Comparison of ENCODE assay signal across 9 mouse cellular contexts in the genomic region with DNA sequence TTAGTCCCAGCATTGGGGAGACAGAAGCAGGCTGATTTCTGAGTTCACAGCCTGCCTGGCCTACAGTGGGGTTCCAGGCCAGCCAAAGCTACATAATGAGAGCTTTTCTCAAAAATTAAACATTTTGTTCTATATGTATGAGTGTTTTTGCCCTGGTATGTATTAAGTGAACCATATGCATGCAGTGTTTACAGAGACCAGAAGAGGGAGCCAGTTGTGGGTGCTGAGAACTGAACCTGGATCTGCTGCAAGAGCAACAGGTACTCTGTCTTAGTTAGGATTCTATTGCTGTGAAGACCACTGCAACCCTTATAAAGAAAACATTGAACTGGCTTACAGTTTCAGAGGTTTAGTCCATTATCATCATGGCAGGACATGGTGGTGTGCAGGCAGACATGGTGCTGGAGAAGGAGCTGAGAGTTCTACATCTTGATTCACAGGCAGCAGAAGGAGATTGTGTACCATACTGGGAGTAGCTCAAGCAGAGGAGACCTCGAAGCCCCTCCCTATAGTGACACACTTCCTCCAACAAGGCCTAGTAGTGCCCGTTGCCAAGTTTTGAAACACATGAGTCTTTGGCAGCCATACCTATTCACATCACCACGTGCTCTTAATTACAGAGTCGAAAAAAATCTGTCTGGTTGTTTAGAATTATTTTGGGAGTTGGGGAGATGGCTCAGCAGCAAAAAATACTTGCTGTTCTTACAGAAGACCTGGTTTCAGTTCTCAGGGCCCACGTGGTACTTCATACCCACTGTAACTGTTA. TPM values are rescaled to one million over a fixed set of nuclear protein-coding genes. Genes with fewer than 3 reads are reported as not detected.
A peak's percentile ranks its signal among the peaks of the same experiment; 100 is the strongest.
DNase-seq lines count a peak whose midpoint lies in the region; ATAC-seq and TF ChIP-seq lines count a peak whose summit lies in the region.
"Had no signal": no experiment of that assay in that cellular context is flagged by ENCODE, and none has a peak within 500 bp of the region (broad histone marks: within the 10 kb centered on the region; RNA-seq: fewer than 3 reads in every experiment).

No protein-coding gene starts in this region.

- TF ChIP-seq CTCF in liver, embryonic 14.5 days (IDR thresholded peaks at IDR 0.05; ENCODE audit: low read depth): peak; percentile 62

- H3K4me1 ChIP-seq in liver, embryonic 14.5 days (replicated peaks; ENCODE audit: control insufficient read depth in 2 of 2, insufficient read depth in 2 of 2, low read length in 1 of 2): no peaks in the 10 kb centered on the region
- H3K4me1 ChIP-seq in forebrain, embryonic 12.5 days: no peaks in the 10 kb centered on the region

- peaks cover 17% of the 10 kb centered on the region for H3K27me3 ChIP-seq in liver, embryonic 14.5 days (ENCODE audit: control insufficient read depth, insufficient read depth, low read length)
- peaks cover 23% of the 10 kb centered on the region for H3K27me3 ChIP-seq in forebrain, embryonic 12.5 days

- no peak overlapping the region for H3K27ac ChIP-seq in liver, embryonic 14.5 days
- H3K27ac ChIP-seq in forebrain, embryonic 12.5 days: no peak overlapping the region
- H3K27ac ChIP-seq: hindbrain, embryonic 15.5 days had no signal

- intact Hi-C loops in left cerebral cortex, postnatal 25 days (cut with DNase I): no loop called here

- H3K4me3 ChIP-seq in liver, embryonic 14.5 days (ENCODE audit: insufficient read depth in 1 of 2, low read depth in 2 of 2, low read length in 2 of 2): no peak overlapping the region
- no peak overlapping the region for H3K4me3 ChIP-seq in forebrain, embryonic 12.5 days (replicated peaks)
- H3K4me3 ChIP-seq: hindbrain, embryonic 15.5 days had no signal

- ATAC-seq in liver, embryonic 14.5 days (ENCODE audit: insufficient read depth): no peak
- no peak for ATAC-seq in forebrain, embryonic 12.5 days (ENCODE audit: low FRiP score)

- peak; percentile 21 to 44 for DNase-seq in cerebellum, postnatal 10 days
- DNase-seq in cerebellum, adult 11-12 months: no peak
- DNase-seq in left cerebral cortex, postnatal 25 days (ENCODE audit: low spot score in 2 of 2): peak; percentile 12 to 43
- DNase-seq in left cerebral cortex, adult 9 months (ENCODE audit: low spot score in 2 of 2): no peak
- peak; percentile 70 for DNase-seq in R1 (ENCODE audit: low read depth, low spot score)
- peak; percentile 11 to 19 (median 15) for DNase-seq in liver, embryonic 14.5 days (ENCODE audit: low read depth in 3 of 3, low spot score in 3 of 3)
- no peak for DNase-seq in ovary, postnatal 14 days (ENCODE audit: low spot score)

- no peak overlapping the region for H3K4me2 ChIP-seq in liver, embryonic 14.5 days (ENCODE audit: low read depth)
- H3K4me2 ChIP-seq in forebrain, embryonic 12.5 days: no peak overlapping the region
- H3K4me2 ChIP-seq: hindbrain, embryonic 15.5 days had no signal

- no peak overlapping the region for H3K9ac ChIP-seq in liver, embryonic 14.5 days (replicated peaks)
- no peak overlapping the region for H3K9ac ChIP-seq in forebrain, embryonic 12.5 days
- H3K9ac ChIP-seq: hindbrain, embryonic 15.5 days had no signal

- WGBS in liver, embryonic 14.5 days (ENCODE audit: insufficient replicate concordance): 56% methylated on average over 5 of the region's 5 CpGs
- WGBS in forebrain, embryonic 12.5 days: 72% methylated on average over 5 of the region's 5 CpGs

- H3K9me3 ChIP-seq in liver, embryonic 14.5 days (ENCODE audit: control insufficient read depth, low read length): no peaks in the 10 kb centered on the region
- H3K9me3 ChIP-seq in forebrain, embryonic 12.5 days: no peaks in the 10 kb centered on the region
- H3K9me3 ChIP-seq: hindbrain, embryonic 15.5 days had no signal

- TF ChIP-seq EP300 in liver, embryonic 14.5 days (IDR thresholded peaks at IDR 0.05; ENCODE audit: low read depth): no peak

- H3K36me3 ChIP-seq in liver, embryonic 14.5 days (replicated peaks; ENCODE audit: control insufficient read depth, insufficient read depth, low read depth): no peaks in the 10 kb centered on the region
- H3K36me3 ChIP-seq in forebrain, embryonic 12.5 days (replicated peaks): no peaks in the 10 kb centered on the region; the same call in 1 of the 2 replicates
- H3K36me3 ChIP-seq: hindbrain, embryonic 15.5 days had no signal

RNA-seq across cellular contexts. Expression of gene Eif3c, which starts 28.2 kb away (rescaled TPM):
- total RNA-seq in left cerebral cortex, postnatal 25 days (2021): 100 to 1,000 TPM; 176 to 188 TPM
- 45.7 and 58.0 TPM in 2 replicates for polyA plus RNA-seq in liver, embryonic 14.5 days (2012; rRNA removed)
- polyA plus RNA-seq in liver, embryonic 14.5 days (2014; fragmentation: Nextera tagmentation; extraction: Ambion mirVana): 94.4 and 96.2 TPM in 2 replicates
- polyA plus RNA-seq in forebrain, embryonic 12.5 days (2016; fragmentation: Nextera tagmentation; extraction: Ambion mirVana): 213 and 225 TPM in 2 replicates

RNA-seq across cellular contexts. Expression of gene Atxn2l, which starts 34.8 kb away (rescaled TPM):
- 100 to 1,000 TPM; 114 TPM for total RNA-seq in left cerebral cortex, postnatal 25 days (2021)
- polyA plus RNA-seq in liver, embryonic 14.5 days (2012; rRNA removed): 41.3 and 42.9 TPM in 2 replicates
- 17.3 and 24.3 TPM in 2 replicates for polyA plus RNA-seq in liver, embryonic 14.5 days (2014; fragmentation: Nextera tagmentation; extraction: Ambion mirVana)
- 76.6 and 92.6 TPM in 2 replicates for polyA plus RNA-seq in forebrain, embryonic 12.5 days (2016; fragmentation: Nextera tagmentation; extraction: Ambion mirVana)

RNA-seq across cellular contexts. Expression of gene Apobr, which starts 46.7 kb away (rescaled TPM):
- total RNA-seq in left cerebral cortex, postnatal 25 days (2021): under 1 TPM; 0.39 to 0.53 TPM
- 1.2 and 1.6 TPM in 2 replicates for polyA plus RNA-seq in liver, embryonic 14.5 days (2012; rRNA removed)
- polyA plus RNA-seq in liver, embryonic 14.5 days (2014; fragmentation: Nextera tagmentation; extraction: Ambion mirVana): 0.69 TPM in 2 replicates
- polyA plus RNA-seq in forebrain, embryonic 12.5 days (2016; fragmentation: Nextera tagmentation; extraction: Ambion mirVana): 0.31 and 0.52 TPM in 2 replicates

RNA-seq across cellular contexts. Expression of gene Cln3, which starts 47.6 kb away (rescaled TPM):
- 10 to 100 TPM; 21.3 to 35.1 TPM for total RNA-seq in left cerebral cortex, postnatal 25 days (2021)
- polyA plus RNA-seq in liver, embryonic 14.5 days (2012; rRNA removed): 8.4 and 8.8 TPM in 2 replicates
- 7.2 and 9.7 TPM in 2 replicates for polyA plus RNA-seq in liver, embryonic 14.5 days (2014; fragmentation: Nextera tagmentation; extraction: Ambion mirVana)
- 27.5 and 32.7 TPM in 2 replicates for polyA plus RNA-seq in forebrain, embryonic 12.5 days (2016; fragmentation: Nextera tagmentation; extraction: Ambion mirVana)

RNA-seq across cellular contexts. Expression of gene Tufm, which starts 50.8 kb away (rescaled TPM):
- 10 to 100 TPM; 76.3 to 92.6 TPM for total RNA-seq in left cerebral cortex, postnatal 25 days (2021)
- 44.6 and 67.8 TPM in 2 replicates for polyA plus RNA-seq in liver, embryonic 14.5 days (2012; rRNA removed)
- polyA plus RNA-seq in liver, embryonic 14.5 days (2014; fragmentation: Nextera tagmentation; extraction: Ambion mirVana): 73.2 and 82.9 TPM in 2 replicates
- polyA plus RNA-seq in forebrain, embryonic 12.5 days (2016; fragmentation: Nextera tagmentation; extraction: Ambion mirVana): 113 and 119 TPM in 2 replicates

Comparison
In these comparisons a context has a peak if more than half of its experiments do, and no peak if none do; other contexts are left out.
1. DNase-seq: peak in cerebellum, postnatal 10 days (2 of 2), left cerebral cortex, postnatal 25 days (2 of 2), R1 (single experiment) and liver, embryonic 14.5 days (3 of 3); none in cerebellum, adult 11-12 months (single experiment), left cerebral cortex, adult 9 months (0 of 2) and ovary, postnatal 14 days (single experiment).